Mouse (Mus musculus) left cerebral cortex, adult 11 months (tissue): Measurements from ENCODE around the gene Tmem243.
A peak's percentile ranks its signal among the peaks of the same experiment; 100 is the strongest.
"Not testable (repeated sequence)": the region's sequence is repeated elsewhere in the genome, so short reads cannot be mapped to it uniquely, and the experiment has no call there.

Experiments
- DNase-seq: peaks from one replicate; pipeline ENCODE4 v3.0.0; 2022; ENCODE audit warnings: low spot score

Tmem243 gene

DNA sequence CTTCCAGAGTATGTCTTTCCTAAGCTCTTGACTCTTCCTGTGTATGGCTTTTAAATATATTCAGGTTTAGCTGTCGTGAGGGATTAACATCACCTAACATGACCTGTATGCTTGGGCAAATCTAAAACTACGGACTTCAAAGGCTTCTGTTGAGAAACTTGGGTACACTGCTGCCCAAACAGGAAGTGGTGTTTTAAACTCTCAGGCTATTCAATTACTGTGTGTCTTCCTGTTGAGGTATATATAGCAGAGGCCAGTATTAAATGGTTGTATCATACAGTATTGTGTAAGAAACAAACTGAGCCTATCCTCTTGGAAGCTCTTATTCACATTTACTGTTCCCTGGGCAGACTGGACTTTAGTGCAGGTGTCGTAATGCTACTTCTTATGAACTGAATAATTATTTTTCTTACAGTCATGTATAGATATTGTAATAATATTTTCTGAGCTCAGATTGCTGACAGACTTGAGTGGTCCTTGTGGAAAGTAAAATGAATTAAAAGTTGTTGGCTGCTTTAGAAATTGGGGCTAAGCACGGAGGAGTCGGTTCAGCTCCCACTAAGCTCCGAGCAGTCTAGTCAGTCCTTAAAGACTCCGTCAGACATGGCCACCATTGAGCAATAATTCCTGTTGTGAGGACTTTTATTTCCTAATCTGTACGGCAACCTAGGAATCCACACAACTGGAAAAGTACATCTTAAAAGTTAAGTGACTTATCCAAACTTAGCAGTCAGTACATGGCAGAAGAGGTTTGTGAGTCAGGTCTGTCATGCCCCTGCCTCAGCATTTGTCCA is 7.0 kb downstream of the Tmem243 start:
- no peak for DNase-seq

GRCm38 (mm10) chr5:9108490-9108889 is 8.0 kb downstream of the Tmem243 start:
- DNase-seq: no peak

DNA sequence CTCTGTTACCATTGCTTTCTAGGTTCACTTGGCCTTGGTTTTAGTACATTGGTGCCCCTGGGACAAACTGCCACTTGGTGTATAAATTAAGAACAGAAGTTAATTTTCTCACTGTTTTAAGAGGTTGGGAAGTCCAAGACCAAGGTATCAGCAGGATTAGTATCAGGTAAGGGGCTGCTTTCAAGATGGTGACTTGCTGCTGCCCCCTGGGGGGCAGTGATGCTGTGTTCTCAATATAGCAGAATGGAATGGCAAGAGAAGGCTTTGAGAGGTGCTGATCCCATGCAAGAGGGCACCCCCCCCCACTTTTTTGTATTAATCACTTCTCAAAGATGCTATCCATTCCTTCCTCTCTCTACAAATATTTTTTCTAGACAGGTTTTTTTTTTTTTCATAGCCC is 9.1 kb downstream of the Tmem243 start:
- no peak for DNase-seq

- no peak for DNase-seq
Observed at GRCm38 (mm10) chr5:9111285-9111684, 10.8 kb downstream of the Tmem243 start.

DNA sequence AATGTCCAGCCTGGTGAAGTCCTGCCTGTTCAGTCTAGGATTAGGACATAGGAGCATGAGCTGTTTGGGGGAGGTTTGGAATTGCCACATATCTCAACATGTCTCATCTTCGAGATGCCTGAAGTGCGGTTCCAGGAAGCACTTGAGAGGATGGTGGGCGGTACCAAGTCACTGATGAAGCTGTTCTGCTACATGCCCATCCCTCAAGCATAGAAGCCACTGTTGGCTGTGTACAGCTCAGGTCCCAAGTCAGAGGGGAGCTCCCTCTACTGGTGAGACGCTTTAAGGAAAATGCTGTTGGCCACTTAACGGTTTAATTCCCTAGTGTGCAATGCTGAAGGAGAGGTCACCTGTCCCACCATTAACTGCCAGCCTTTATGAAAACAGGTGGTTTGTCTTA is 11.3 kb downstream of the Tmem243 start:
- peak; percentile 39 for DNase-seq

- DNase-seq: no peak
Observed at GRCm38 (mm10) chr5:9114162-9114561, 13.7 kb downstream of the Tmem243 start.

GRCm38 (mm10) chr5:9124134-9124533 is 23.7 kb downstream of the Tmem243 start:
- DNase-seq: no peak

DNA sequence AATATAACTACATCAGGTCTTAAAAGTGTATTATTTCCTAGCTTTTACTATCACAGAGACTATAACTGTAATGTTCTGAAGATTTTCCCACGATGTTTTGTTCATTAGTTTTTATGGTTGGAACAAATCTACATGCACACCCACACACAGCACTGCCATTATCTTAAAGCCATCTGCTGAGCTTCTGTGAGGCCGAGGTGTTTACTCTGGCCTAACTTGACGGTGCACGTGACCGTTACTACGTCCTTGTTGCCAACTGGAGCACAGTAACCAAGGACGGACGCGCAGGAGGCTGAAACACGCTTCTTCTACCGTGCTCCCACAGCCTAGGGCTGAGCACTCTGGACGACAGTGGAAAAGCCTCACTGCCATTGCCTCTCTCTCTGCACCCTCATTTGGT is 28.1 kb downstream of the Tmem243 start:
- DNase-seq: peak; percentile 18

DNA sequence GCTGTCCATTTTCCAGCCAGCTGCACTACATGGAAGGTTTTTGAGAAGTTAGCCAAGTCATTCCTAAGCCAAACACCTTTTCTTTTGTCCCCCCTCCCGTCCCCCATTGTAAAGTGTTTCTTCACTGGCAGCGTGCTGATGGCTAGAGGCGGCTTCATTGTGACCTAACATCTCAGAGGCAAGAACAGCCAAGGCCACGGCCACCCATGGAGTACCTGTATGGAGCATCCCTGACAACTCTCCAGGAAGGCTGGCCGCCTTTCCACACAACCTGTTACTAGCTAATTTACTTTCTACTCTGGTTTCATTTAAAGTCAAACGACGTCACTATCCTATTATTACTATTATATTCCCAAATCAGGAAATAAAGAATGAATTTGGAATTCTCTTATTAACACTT is 31.3 kb downstream of the Tmem243 start:
- DNase-seq: no peak

DNA sequence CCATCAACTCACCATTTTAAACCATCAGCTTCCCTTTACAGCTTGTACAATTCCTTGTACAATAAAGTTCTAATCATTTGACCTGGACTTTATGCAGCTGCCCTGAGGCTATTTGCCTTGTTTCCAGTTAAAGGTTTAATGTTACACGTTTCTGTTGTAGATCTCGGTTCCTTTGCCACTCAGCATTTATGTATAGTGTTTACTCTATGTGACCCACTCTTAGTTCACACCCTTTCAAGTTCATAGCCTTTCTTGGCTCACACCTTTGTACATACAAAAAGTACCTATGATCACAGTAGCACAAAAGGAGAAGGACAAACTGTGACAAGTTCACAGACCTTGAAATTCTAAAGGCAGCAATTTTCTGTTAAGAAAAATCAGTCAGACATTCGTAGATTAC is 35.1 kb downstream of the Tmem243 start:
- DNase-seq: no peak

DNA sequence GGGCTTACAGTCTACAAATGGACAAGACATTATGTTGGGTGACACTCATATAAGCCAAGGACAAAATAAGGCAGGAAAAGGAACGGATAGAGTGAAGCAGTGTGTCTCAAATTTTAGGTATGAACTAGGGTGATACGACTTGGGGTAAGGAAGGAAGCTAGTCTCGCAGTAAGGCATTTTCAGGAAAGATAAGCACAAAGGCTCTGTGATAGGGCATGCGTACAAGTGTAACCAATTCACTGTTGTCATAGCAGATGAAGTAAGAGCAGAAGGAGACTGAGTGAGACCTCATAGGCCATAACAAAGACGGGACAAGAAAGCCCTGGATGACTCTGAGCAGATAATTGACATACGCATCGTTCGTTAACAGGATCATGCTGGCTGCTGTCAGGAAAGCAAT is 40.3 kb downstream of the Tmem243 start:
- no peak for DNase-seq

DNA sequence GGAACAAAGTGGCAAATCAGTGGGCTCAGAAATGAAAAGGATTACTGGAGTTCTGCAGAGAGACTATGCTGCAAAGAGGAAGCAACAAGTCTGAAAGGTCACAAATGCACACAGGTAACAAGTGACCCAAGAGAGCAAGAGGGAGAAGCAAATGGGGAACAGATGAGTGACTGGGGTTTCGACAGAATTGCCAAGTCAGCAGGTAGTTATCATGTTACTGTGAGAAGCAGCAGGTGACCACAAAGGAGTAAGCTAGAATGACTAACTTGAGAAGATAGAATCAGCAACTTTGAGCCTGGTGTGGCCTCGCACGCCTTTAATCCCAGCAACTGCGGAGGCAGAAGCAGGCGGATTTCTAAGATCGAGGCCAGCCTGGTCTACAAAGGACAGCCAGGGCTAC is 41.9 kb downstream of the Tmem243 start:
- DNase-seq: no peak

DNA sequence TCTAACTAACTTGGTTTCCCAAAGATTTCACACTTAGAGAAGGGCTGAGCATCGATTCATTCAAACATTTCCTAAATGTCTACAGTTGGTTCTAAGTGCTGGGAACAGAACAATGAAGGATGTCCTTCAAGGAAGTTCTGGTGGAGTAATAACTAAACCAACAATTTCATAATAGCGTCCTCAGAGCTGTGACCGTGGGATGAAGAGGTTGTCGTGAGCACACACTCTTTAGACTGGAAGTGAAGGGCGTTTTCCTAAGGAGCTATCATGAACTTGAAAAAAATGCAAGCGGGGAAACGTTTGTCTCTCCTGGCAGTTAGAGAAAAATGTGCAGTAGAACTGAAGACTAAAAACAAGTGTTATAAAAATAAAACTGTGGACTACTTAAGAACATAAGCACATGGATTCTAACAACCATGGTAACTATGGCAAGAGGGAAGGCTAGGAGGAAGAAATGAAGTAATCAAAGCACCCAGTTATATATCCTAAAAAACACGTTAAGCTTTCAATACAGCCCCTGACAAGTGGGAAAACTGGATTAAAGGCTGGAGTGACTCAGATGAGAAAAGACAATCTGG is 48.9 kb downstream of the Tmem243 start:
- DNase-seq: no peak

DNA sequence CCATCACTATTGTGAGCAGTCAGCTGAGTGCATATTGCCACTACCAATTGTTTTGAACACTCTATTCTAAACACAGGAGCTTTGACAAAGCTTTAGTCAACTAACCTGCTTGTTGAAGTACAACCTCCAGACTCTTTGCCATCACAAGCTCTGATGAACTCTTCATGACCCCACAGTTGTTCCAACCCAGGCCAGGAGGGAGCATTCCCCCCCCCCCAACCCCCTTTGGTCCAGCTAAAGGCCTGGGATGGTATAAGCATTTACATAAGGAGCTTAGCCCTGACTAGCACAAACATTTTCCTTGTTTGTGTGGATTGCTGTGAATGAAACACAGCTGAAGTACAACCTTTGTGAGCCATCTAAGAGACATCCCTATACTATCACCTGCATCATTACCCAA is 56.3 kb downstream of the Tmem243 start:
- DNase-seq: no peak

DNA sequence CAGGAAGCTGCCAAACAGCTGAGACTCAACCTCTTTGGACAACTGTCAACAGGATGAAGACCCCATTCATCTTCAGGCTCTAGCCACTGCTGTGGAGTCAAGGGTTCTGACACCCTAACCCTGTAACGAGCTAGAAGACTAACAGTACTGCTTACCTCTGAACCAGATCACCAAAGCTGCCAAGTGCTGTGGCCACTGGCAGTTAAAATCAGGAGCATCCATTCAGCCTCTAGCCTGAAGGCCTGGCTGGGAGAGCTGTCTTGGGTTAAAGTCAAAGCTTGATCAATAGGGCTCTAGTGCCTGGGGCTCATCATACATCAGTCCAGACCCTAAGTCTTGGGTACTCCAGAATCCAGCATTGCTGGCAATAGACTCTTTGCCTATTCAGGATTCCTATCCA is 56.9 kb downstream of the Tmem243 start:
- no peak for DNase-seq

DNA sequence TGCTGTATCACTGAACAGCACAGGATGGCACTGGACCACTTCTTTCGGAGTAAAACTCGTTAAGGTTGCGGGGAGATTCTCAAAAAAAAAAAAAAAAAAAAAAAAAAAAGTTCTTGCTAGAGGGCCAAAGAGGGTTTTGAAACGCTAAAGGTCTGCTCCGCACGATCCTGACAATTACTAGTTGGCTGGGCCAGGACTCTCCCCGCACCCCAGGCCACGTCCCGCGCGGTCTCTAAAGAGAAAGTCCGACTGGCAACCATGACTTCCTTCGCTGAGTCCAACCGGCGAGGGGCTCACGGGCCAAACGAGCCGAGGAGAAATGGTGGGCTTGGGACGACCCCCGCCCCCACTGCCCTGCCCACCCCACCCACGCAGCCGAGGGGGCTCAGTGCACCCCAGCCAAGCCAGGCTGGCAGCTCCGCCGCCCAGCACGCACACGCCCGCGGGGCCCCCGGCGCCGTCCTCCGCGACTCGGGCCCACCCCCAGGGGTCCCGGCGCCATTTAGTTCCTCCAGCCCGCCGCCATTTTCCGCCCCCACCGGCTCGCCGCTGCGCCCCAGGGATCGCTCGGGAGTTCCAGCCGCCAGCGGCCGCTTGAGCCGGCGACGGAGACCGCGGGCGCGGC is 60.5 kb downstream of the Tmem243 start:
- no peak for DNase-seq

GRCm38 (mm10) chr5:9161456-9162041 is 61.1 kb downstream of the Tmem243 start, which contains the start of gene Dmtf1:
Gene Dmtf1, minus strand, starts transcription at chr5:9161776.
- DNase-seq: peak; percentile 89

- no peak for DNase-seq
Observed at GRCm38 (mm10) chr5:9162088-9162487, 61.6 kb downstream of the Tmem243 start.

DNA sequence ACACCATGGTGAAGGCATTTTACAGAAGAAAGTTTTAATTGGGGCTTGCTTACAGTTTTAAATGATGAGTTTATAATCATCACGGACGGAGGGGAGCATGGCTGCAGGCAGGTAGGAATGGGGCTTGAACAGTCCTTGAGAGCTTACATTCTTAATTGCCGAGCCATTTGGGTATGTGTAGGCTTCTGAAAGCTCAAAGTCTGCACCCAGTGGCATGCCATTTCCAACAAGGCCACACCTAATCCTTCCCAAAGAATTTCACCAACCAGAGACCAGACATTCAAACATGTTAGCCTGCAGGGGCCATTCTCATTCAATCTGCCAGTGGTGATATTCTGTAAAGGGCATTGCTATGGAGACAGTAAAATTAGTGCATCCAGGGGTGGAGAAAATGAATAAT is 62.9 kb downstream of the Tmem243 start:
- DNase-seq: no peak

DNA sequence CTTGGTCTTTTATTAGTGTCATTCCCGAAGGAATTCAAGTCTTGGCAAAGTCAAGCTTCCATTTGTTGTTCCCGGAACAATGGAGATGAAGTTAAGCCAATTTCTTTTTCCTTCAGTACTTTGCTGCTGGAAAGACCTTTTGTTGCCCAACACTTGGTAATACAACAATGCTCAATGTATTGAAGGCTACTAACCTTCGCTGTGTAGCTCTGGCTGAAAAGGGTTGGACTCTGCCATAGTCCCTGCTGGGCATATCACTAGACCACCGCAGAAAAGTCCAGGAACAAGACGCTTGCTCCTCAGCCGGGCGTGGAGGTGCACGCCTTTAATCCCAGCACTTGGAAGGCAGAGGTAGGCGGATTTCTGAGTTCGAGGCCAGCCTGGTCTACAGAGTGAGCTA is 64.7 kb downstream of the Tmem243 start:
- DNase-seq: not testable (repeated sequence)

- DNase-seq: no peak
Observed at GRCm38 (mm10) chr5:9166366-9166765, 65.9 kb downstream of the Tmem243 start.

- not testable (repeated sequence) for DNase-seq
Observed at GRCm38 (mm10) chr5:9169328-9170005, 69.0 kb downstream of the Tmem243 start.
